In the genomic region with DNA sequence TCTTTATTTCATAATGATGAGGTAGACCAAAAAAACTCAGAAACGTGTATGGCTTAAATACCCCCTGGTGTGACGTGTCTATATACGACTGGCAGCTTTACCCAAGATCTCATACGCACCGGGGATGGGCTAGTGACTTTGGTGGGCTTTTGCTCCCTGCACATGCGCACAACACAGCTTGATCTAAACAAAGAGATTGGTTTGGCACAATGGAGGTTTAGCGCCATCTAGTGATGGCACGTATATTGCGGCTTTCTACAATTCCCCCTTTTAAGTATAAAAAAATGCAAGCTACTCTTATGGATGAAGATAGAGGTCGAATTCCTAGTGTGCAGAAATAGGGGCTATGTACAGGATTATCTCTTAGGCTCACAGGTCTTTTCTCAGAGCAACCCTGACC, we compare ENCODE assay signal across 9 mouse cellular contexts.
DNase-seq lines count a peak whose midpoint lies in the region; ATAC-seq lines count a peak whose summit lies in the region.
"Had no signal": no experiment of that assay in that cellular context is flagged by ENCODE, and none has a peak within 500 bp of the region (broad histone marks: within the 10 kb centered on the region; RNA-seq: fewer than 3 reads in every experiment).

No protein-coding gene starts in this region.

- no peak overlapping the region for H3K4me2 ChIP-seq in hindbrain, embryonic 12.5 days (replicated peaks)
- H3K4me2 ChIP-seq in limb, embryonic 11.5 days (ENCODE audit: low read depth, severe bottlenecking): no peak overlapping the region
- H3K4me2 ChIP-seq: embryonic facial prominence, embryonic 13.5 days had no signal

- no peak overlapping the region for H3K9ac ChIP-seq in hindbrain, embryonic 12.5 days
- no peak overlapping the region for H3K9ac ChIP-seq in limb, embryonic 11.5 days (ENCODE audit: low read length)
- H3K9ac ChIP-seq: embryonic facial prominence, embryonic 13.5 days had no signal

- H3K4me1 ChIP-seq in hindbrain, embryonic 10.5 days (replicated peaks): no peaks in the 10 kb centered on the region
- H3K4me1 ChIP-seq in hindbrain, embryonic 12.5 days: no peaks in the 10 kb centered on the region
- no peaks in the 10 kb centered on the region for H3K4me1 ChIP-seq in limb, embryonic 11.5 days (ENCODE audit: control insufficient read depth, insufficient read depth, low read length)
- H3K4me1 ChIP-seq: embryonic facial prominence, embryonic 13.5 days had no signal

- peaks cover 25% of the 10 kb centered on the region for H3K9me3 ChIP-seq in hindbrain, embryonic 10.5 days
- H3K9me3 ChIP-seq in hindbrain, embryonic 12.5 days (replicated peaks): 0 out of 2 replicates have a peak, but pooled peaks cover 10% of the 10 kb centered on the region
- H3K9me3 ChIP-seq in limb, embryonic 11.5 days (ENCODE audit: control insufficient read depth, low read length): no peaks in the 10 kb centered on the region
- H3K9me3 ChIP-seq: embryonic facial prominence, embryonic 13.5 days had no signal

- no peaks in the 10 kb centered on the region for H3K36me3 ChIP-seq in hindbrain, embryonic 10.5 days
- no peaks in the 10 kb centered on the region for H3K36me3 ChIP-seq in hindbrain, embryonic 12.5 days
- H3K36me3 ChIP-seq in limb, embryonic 11.5 days (ENCODE audit: control insufficient read depth, insufficient read depth, low read length): no peaks in the 10 kb centered on the region
- H3K36me3 ChIP-seq: embryonic facial prominence, embryonic 13.5 days had no signal

- WGBS in hindbrain, embryonic 10.5 days: 77% methylated on average over 10 of the region's 10 CpGs
- 77% methylated on average over 10 of the region's 10 CpGs for WGBS in hindbrain, embryonic 12.5 days
- 76% methylated on average over 10 of the region's 10 CpGs for WGBS in limb, embryonic 11.5 days

- no peak for ATAC-seq in hindbrain, embryonic 12.5 days (ENCODE audit: low FRiP score)
- no peak for ATAC-seq in limb, embryonic 11.5 days (ENCODE audit: insufficient number of reproducible peaks, low FRiP score, low TSS enrichment, low read depth)

- H3K4me3 ChIP-seq in hindbrain, embryonic 10.5 days: no peak overlapping the region
- H3K4me3 ChIP-seq in hindbrain, embryonic 12.5 days: no peak overlapping the region
- no peak overlapping the region for H3K4me3 ChIP-seq in limb, embryonic 11.5 days (ENCODE audit: low read depth, low read length)
- H3K4me3 ChIP-seq: embryonic facial prominence, embryonic 13.5 days had no signal

- no peaks in the 10 kb centered on the region for H3K27me3 ChIP-seq in hindbrain, embryonic 10.5 days (ENCODE audit: insufficient read depth, poor library complexity, severe bottlenecking)
- H3K27me3 ChIP-seq in hindbrain, embryonic 12.5 days: no peaks in the 10 kb centered on the region
- no peaks in the 10 kb centered on the region for H3K27me3 ChIP-seq in limb, embryonic 11.5 days (ENCODE audit: control insufficient read depth, insufficient read depth, low read length)
- H3K27me3 ChIP-seq: embryonic facial prominence, embryonic 13.5 days had no signal

- H3K27ac ChIP-seq in hindbrain, embryonic 10.5 days: no peak overlapping the region
- no peak overlapping the region for H3K27ac ChIP-seq in hindbrain, embryonic 12.5 days
- H3K27ac ChIP-seq in limb, embryonic 11.5 days (replicated peaks; ENCODE audit: low read depth, low read length): no peak overlapping the region
- H3K27ac ChIP-seq: embryonic facial prominence, embryonic 13.5 days had no signal

- peak; percentile 49 for DNase-seq in hindbrain, embryonic 10.5 days (ENCODE audit: low spot score)
- peak; percentile 38 for DNase-seq in A20 (ENCODE audit: low read depth, low spot score)
- peak; percentile 1 for DNase-seq in Muller cell, postnatal 12 days (ENCODE audit: inconsistent ontology term)
- DNase-seq in forelimb bud, embryonic 11.5 days (ENCODE audit: low read depth, low spot score): peak; percentile 76
- peak; percentile 68 for DNase-seq in limb, embryonic 11.5 days (ENCODE audit: low spot score)
- DNase-seq in natural killer cell, adult 2 months (ENCODE audit: low spot score in 2 of 2): no peak
- DNase-seq in spleen, postnatal 4 days (ENCODE audit: low spot score in 2 of 2): no peak

Comparison
In these comparisons a context has a peak if more than half of its experiments do, and no peak if none do; other contexts are left out.
1. DNase-seq: peak in hindbrain, embryonic 10.5 days (single experiment), A20 (single experiment), Muller cell, postnatal 12 days (single experiment), forelimb bud, embryonic 11.5 days (single experiment) and limb, embryonic 11.5 days (single experiment); none in natural killer cell, adult 2 months (0 of 2) and spleen, postnatal 4 days (0 of 2).